In genomic region chr5:62041475-62041874, GRCm38 (mm10) we compare ENCODE assay signal across 8 mouse cellular contexts.
"Had no signal": no experiment of that assay in that cellular context is flagged by ENCODE, and none has a peak within 500 bp of the region (broad histone marks: within the 10 kb centered on the region; RNA-seq: fewer than 3 reads in every experiment).

No protein-coding gene starts in this region.

- DNase-seq: kidney, adult 11 months; kidney, adult 9 months; kidney, postnatal 36 days; left cerebral cortex, postnatal 4 days; lung, adult 18-20 months; retina, postnatal 1 day; right cerebral cortex, postnatal 25 days; thymus, postnatal 4 days had no signal
